Comparison of ENCODE assay signal across 8 mouse cellular contexts in the genomic region with DNA sequence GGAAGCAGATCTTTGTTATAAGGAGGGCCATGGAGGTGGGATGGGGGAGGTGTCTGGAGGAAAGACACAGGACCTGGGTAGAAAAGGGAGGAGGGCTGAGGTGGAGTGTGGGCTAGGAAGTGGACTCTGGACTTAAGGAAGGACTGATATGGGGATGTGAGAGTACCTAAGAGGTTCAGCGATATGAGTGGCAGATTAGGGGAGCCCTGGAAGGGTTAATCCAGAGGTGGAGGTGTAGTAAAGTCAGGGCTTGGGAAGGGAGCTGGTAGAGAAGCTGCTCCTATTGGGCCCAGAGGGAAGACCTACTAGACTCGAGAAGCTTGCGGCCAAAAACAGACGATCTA. TPM values are rescaled to one million over a fixed set of nuclear protein-coding genes. Genes with fewer than 3 reads are reported as not detected.
A peak's percentile ranks its signal among the peaks of the same experiment; 100 is the strongest.
DNase-seq lines count a peak whose midpoint lies in the region; ATAC-seq and TF ChIP-seq lines count a peak whose summit lies in the region.

No protein-coding gene starts in this region.

- no peaks in the 10 kb centered on the region for H3K79me2 ChIP-seq in heart, adult 2 months (replicated peaks; ENCODE audit: control insufficient read depth, insufficient read depth, low read length)

- TF ChIP-seq EP300 in heart, adult 2 months (IDR thresholded peaks at IDR 0.05; ENCODE audit: insufficient read depth, low read depth, low read length): no peak

- peak overlapping the region; percentile 53 for H3K4me2 ChIP-seq in forebrain, embryonic 15.5 days (replicated peaks)
- peak overlapping the region; percentile 65 for H3K4me2 ChIP-seq in liver, embryonic 15.5 days

- 28% methylated on average over 4 of the region's 4 CpGs for WGBS in heart, adult 2 months
- WGBS in forebrain, embryonic 15.5 days: 38% methylated on average over 4 of the region's 4 CpGs
- 38% methylated on average over 4 of the region's 4 CpGs for WGBS in liver, embryonic 15.5 days (ENCODE audit: insufficient replicate concordance)

- H3K36me3 ChIP-seq in heart, adult 2 months (ENCODE audit: control insufficient read depth, insufficient read depth, low read length): no peaks in the 10 kb centered on the region
- H3K36me3 ChIP-seq in E14TG2a.4 (ENCODE audit: insufficient read depth, low read length): peaks cover 52% of the 10 kb centered on the region
- no peaks in the 10 kb centered on the region; the same call in 1 of the 2 replicates for H3K36me3 ChIP-seq in forebrain, embryonic 15.5 days
- peaks cover 26% of the 10 kb centered on the region for H3K36me3 ChIP-seq in liver, embryonic 15.5 days (replicated peaks)

- no peak overlapping the region for H3K27ac ChIP-seq in heart, adult 2 months
- peak overlapping the region; percentile 64; the same call in 1 of the 2 replicates for H3K27ac ChIP-seq in forebrain, embryonic 15.5 days (replicated peaks)
- no peak overlapping the region for H3K27ac ChIP-seq in liver, embryonic 15.5 days (replicated peaks)

- DNase-seq in heart, adult 2 months: no peak
- no peak for DNase-seq in heart, adult 8-10 months (ENCODE audit: low spot score)
- DNase-seq in adrenal gland, adult 18-20 months (ENCODE audit: low spot score in 2 of 2): no peak
- no peak for DNase-seq in gastrocnemius, adult 8-10 months (ENCODE audit: low spot score in 2 of 2)

- intact Hi-C loops in heart, adult 2 months (cut with DNase I): loop anchor here (10.0 kb wide), 1 partner anchor 346 kb away; the partner anchor contains the start of gene Suv39h1

- no peaks in the 10 kb centered on the region for H3K9me3 ChIP-seq in E14TG2a.4 (ENCODE audit: low read length)
- H3K9me3 ChIP-seq in forebrain, embryonic 15.5 days: no peaks in the 10 kb centered on the region
- H3K9me3 ChIP-seq in liver, embryonic 15.5 days (replicated peaks): no peaks in the 10 kb centered on the region

- no peak for ATAC-seq in forebrain, embryonic 15.5 days (replicated peaks)
- no peak for ATAC-seq in liver, embryonic 15.5 days (ENCODE audit: insufficient read depth)
- ATAC-seq in granulocyte monocyte progenitor cell, adult 5-6 weeks (replicated peaks; ENCODE audit: poor library complexity, severe bottlenecking): no peak

- H3K4me1 ChIP-seq in heart, adult 2 months (ENCODE audit: control insufficient read depth, insufficient read depth, low read length): no peaks in the 10 kb centered on the region; the same call in 1 of the 2 replicates
- H3K4me1 ChIP-seq in E14TG2a.4 (replicated peaks; ENCODE audit: low read depth, low read length): peaks cover 60% of the 10 kb centered on the region
- peaks cover 15% of the 10 kb centered on the region for H3K4me1 ChIP-seq in forebrain, embryonic 15.5 days
- peaks cover 7% of the 10 kb centered on the region for H3K4me1 ChIP-seq in liver, embryonic 15.5 days (replicated peaks)

- TF ChIP-seq CTCF in heart, adult 2 months (IDR thresholded peaks at IDR 0.05): no peak
- no peak for TF ChIP-seq CTCF in E14TG2a.4 (conservative IDR thresholded peaks at IDR 0.05; ENCODE audit: low read length)

- no peak for TF ChIP-seq POLR2A in heart, adult 2 months (IDR thresholded peaks at IDR 0.05; ENCODE audit: insufficient read depth, low read depth, low read length)

- H3K4me3 ChIP-seq in heart, adult 2 months: peak overlapping the region; percentile 38
- H3K4me3 ChIP-seq in E14TG2a.4 (replicated peaks; ENCODE audit: low read length): peak overlapping the region; percentile 78
- H3K4me3 ChIP-seq in forebrain, embryonic 15.5 days: peak overlapping the region; percentile 55
- peak overlapping the region; percentile 51 for H3K4me3 ChIP-seq in liver, embryonic 15.5 days (replicated peaks)

- H3K9ac ChIP-seq in heart, adult 2 months (ENCODE audit: low read depth, low read length): peak overlapping the region; percentile 68
- peak overlapping the region; percentile 57 for H3K9ac ChIP-seq in forebrain, embryonic 15.5 days (replicated peaks)
- H3K9ac ChIP-seq in liver, embryonic 15.5 days: no peak overlapping the region

- H3K27me3 ChIP-seq in heart, adult 2 months (ENCODE audit: control insufficient read depth, insufficient read depth, low read length): no peaks in the 10 kb centered on the region
- H3K27me3 ChIP-seq in E14TG2a.4 (ENCODE audit: insufficient read depth, low read length): no peaks in the 10 kb centered on the region
- no peaks in the 10 kb centered on the region for H3K27me3 ChIP-seq in forebrain, embryonic 15.5 days
- no peaks in the 10 kb centered on the region for H3K27me3 ChIP-seq in liver, embryonic 15.5 days

RNA-seq across cellular contexts. Expression of gene Praf2, which starts 0.7 kb away (rescaled TPM):
- 1 to 10 TPM; 6.1 to 6.7 TPM for total RNA-seq in heart, adult 2 months (2021)
- polyA plus RNA-seq in heart, adult 2 months (2012; rRNA removed): 15.8 and 19.5 TPM in 2 replicates
- 1 to 10 TPM; 4.3 to 6.7 (median 5.7) TPM for total RNA-seq in heart, adult 8-10 months (2022)
- polyA plus RNA-seq in forebrain, embryonic 15.5 days (2015; fragmentation: Nextera tagmentation; extraction: Ambion mirVana): 104 and 107 TPM in 2 replicates
- 5.6 and 5.8 TPM in 2 replicates for polyA plus RNA-seq in liver, embryonic 15.5 days (2015; fragmentation: Nextera tagmentation; extraction: Ambion mirVana)
- total RNA-seq in adrenal gland, adult 18-20 months (2021): 10 to 100 TPM; 12.1 to 16.3 TPM
- 1 to 10 TPM; 3.6 to 4.6 (median 3.7) TPM for total RNA-seq in gastrocnemius, adult 8-10 months (2022)
- total RNA-seq in granulocyte monocyte progenitor cell, adult 5-6 weeks (2014; fragmentation: Nextera tagmentation): 4.3 and 16.1 TPM in 2 replicates
- 2.8 and 6.2 TPM in 2 replicates for total RNA-seq in granulocyte monocyte progenitor cell, adult 5-6 weeks (2017)

RNA-seq across cellular contexts. Expression of gene Gm45208, which starts 6.8 kb away (rescaled TPM):
- under 1 TPM in 1 of 2 experiments, not detected in 1; 0.94 TPM for total RNA-seq in heart, adult 2 months (2021)
- 0.21 TPM in 1 of 2 replicates, not detected in the other for polyA plus RNA-seq in heart, adult 2 months (2012; rRNA removed)
- total RNA-seq in heart, adult 8-10 months (2022): not detected
- 0.84 TPM in 1 of 2 replicates, not detected in the other for polyA plus RNA-seq in forebrain, embryonic 15.5 days (2015; fragmentation: Nextera tagmentation; extraction: Ambion mirVana)
- 0.31 TPM in 1 of 2 replicates, not detected in the other for polyA plus RNA-seq in liver, embryonic 15.5 days (2015; fragmentation: Nextera tagmentation; extraction: Ambion mirVana)
- under 1 TPM in 1 of 2 experiments, not detected in 1; 0.58 TPM for total RNA-seq in adrenal gland, adult 18-20 months (2021)
- total RNA-seq in gastrocnemius, adult 8-10 months (2022): under 1 TPM in 1 of 4 experiments, not detected in 3; 0.83 TPM
- total RNA-seq in granulocyte monocyte progenitor cell, adult 5-6 weeks (2014; fragmentation: Nextera tagmentation): not detected in 2 replicates
- total RNA-seq in granulocyte monocyte progenitor cell, adult 5-6 weeks (2017): not detected in 2 replicates

RNA-seq across cellular contexts. Expression of gene Wdr45, which starts 14.8 kb away (rescaled TPM):
- 10 to 100 TPM; 41.3 to 42.5 TPM for total RNA-seq in heart, adult 2 months (2021)
- 48.3 and 57.9 TPM in 2 replicates for polyA plus RNA-seq in heart, adult 2 months (2012; rRNA removed)
- 10 to 100 TPM; 34.4 to 60.5 (median 46.7) TPM for total RNA-seq in heart, adult 8-10 months (2022)
- polyA plus RNA-seq in forebrain, embryonic 15.5 days (2015; fragmentation: Nextera tagmentation; extraction: Ambion mirVana): 38.0 and 43.1 TPM in 2 replicates
- 16.0 and 17.5 TPM in 2 replicates for polyA plus RNA-seq in liver, embryonic 15.5 days (2015; fragmentation: Nextera tagmentation; extraction: Ambion mirVana)
- total RNA-seq in adrenal gland, adult 18-20 months (2021): 10 to 100 TPM; 45.4 to 62.8 TPM
- 10 to 100 TPM; 34.5 to 41.8 (median 37.8) TPM for total RNA-seq in gastrocnemius, adult 8-10 months (2022)
- total RNA-seq in granulocyte monocyte progenitor cell, adult 5-6 weeks (2014; fragmentation: Nextera tagmentation): 24.1 and 31.2 TPM in 2 replicates
- 22.5 and 27.6 TPM in 2 replicates for total RNA-seq in granulocyte monocyte progenitor cell, adult 5-6 weeks (2017)

RNA-seq across cellular contexts. Expression of gene Ccdc120, which starts 21.8 kb away (rescaled TPM):
- 1 to 10 TPM in 1 of 2 experiments, under 1 TPM in 1; 0.32 to 1.1 TPM for total RNA-seq in heart, adult 2 months (2021)
- 1.1 and 2.8 TPM in 2 replicates for polyA plus RNA-seq in heart, adult 2 months (2012; rRNA removed)
- 1 to 10 TPM in 1 of 4 experiments, under 1 TPM in 3; 0.37 to 1.0 (median 0.73) TPM for total RNA-seq in heart, adult 8-10 months (2022)
- polyA plus RNA-seq in forebrain, embryonic 15.5 days (2015; fragmentation: Nextera tagmentation; extraction: Ambion mirVana): 55.5 and 63.3 TPM in 2 replicates
- 0.92 and 1.5 TPM in 2 replicates for polyA plus RNA-seq in liver, embryonic 15.5 days (2015; fragmentation: Nextera tagmentation; extraction: Ambion mirVana)
- 1 to 10 TPM; 2.0 to 2.6 TPM for total RNA-seq in adrenal gland, adult 18-20 months (2021)
- total RNA-seq in gastrocnemius, adult 8-10 months (2022): 1 to 10 TPM in 1 of 4 experiments, under 1 TPM in 2, not detected in 1; 0.34 to 1.1 (median 0.86) TPM
- total RNA-seq in granulocyte monocyte progenitor cell, adult 5-6 weeks (2014; fragmentation: Nextera tagmentation): not detected in 2 replicates
- 0.04 and 0.21 TPM in 2 replicates for total RNA-seq in granulocyte monocyte progenitor cell, adult 5-6 weeks (2017)

RNA-seq across cellular contexts. Expression of gene Gpkow, which starts 32.0 kb away (rescaled TPM):
- 10 to 100 TPM; 18.0 to 19.3 TPM for total RNA-seq in heart, adult 2 months (2021)
- 7.1 and 11.4 TPM in 2 replicates for polyA plus RNA-seq in heart, adult 2 months (2012; rRNA removed)
- total RNA-seq in heart, adult 8-10 months (2022): 10 to 100 TPM; 18.3 to 21.9 (median 21.3) TPM
- polyA plus RNA-seq in forebrain, embryonic 15.5 days (2015; fragmentation: Nextera tagmentation; extraction: Ambion mirVana): 47.4 and 50.2 TPM in 2 replicates
- 13.3 and 14.1 TPM in 2 replicates for polyA plus RNA-seq in liver, embryonic 15.5 days (2015; fragmentation: Nextera tagmentation; extraction: Ambion mirVana)
- 10 to 100 TPM; 48.0 to 59.9 TPM for total RNA-seq in adrenal gland, adult 18-20 months (2021)
- 10 to 100 TPM; 12.4 to 13.2 (median 12.7) TPM for total RNA-seq in gastrocnemius, adult 8-10 months (2022)
- total RNA-seq in granulocyte monocyte progenitor cell, adult 5-6 weeks (2014; fragmentation: Nextera tagmentation): 18.9 and 21.2 TPM in 2 replicates
- total RNA-seq in granulocyte monocyte progenitor cell, adult 5-6 weeks (2017): 30.4 and 32.7 TPM in 2 replicates
